Mouse (Mus musculus): ENCODE measurements around the gene Gucy1b2. TPM values are rescaled to one million over a fixed set of nuclear protein-coding genes. Genes with fewer than 3 reads are reported as not detected.
A peak's percentile ranks its signal among the peaks of the same experiment; 100 is the strongest.

Gucy1b2 gene
- polyA plus RNA-seq, 1 experiment from 2014 or later = 0.58 TPM

- 17% methylated on average over 9 of the region's 9 CpGs for WGBS
- peaks cover 10% of the 10 kb centered on the region; the same call in 1 of the 2 replicates for H3K27me3 ChIP-seq
Measured at GRCm38 (mm10) chr14:62464966-62465365, 8.9 kb upstream of the Gucy1b2 start.

GRCm38 (mm10) chr14:62459541-62459940 is 3.5 kb upstream of the Gucy1b2 start:
- ATAC-seq (ENCODE audit: low FRiP score) = no peak
- WGBS = 69% methylated on average over 11 of the region's 11 CpGs
- peaks cover 23% of the 10 kb centered on the region for H3K4me1 ChIP-seq (replicated peaks)

More at GRCm38 (mm10) chr14:62464966-62465365, 8.9 kb upstream of the Gucy1b2 start:
- ATAC-seq (ENCODE audit: low FRiP score) = no peak
- no peaks in the 10 kb centered on the region for H3K9me3 ChIP-seq
- H3K36me3 ChIP-seq = no peaks in the 10 kb centered on the region
- H3K4me2 ChIP-seq = peak overlapping the region; percentile 2; the same call in 1 of the 2 replicates
- H3K4me3 ChIP-seq = no peak overlapping the region
- no peak overlapping the region for H3K27ac ChIP-seq
- peaks cover 14% of the 10 kb centered on the region for H3K4me1 ChIP-seq (replicated peaks)
- no peak overlapping the region for H3K9ac ChIP-seq

GRCm38 (mm10) chr14:62457420-62458181 is 1.5 kb upstream of the Gucy1b2 start:
- no peak overlapping the region for H3K27ac ChIP-seq
- H3K36me3 ChIP-seq = no peaks in the 10 kb centered on the region
- H3K9me3 ChIP-seq = no peaks in the 10 kb centered on the region
- H3K4me1 ChIP-seq (replicated peaks) = peaks cover 27% of the 10 kb centered on the region
- ATAC-seq (ENCODE audit: low FRiP score) = peak; percentile 78
- no peak overlapping the region for H3K9ac ChIP-seq
- no peaks in the 10 kb centered on the region for H3K27me3 ChIP-seq
- peak overlapping the region; percentile 33 for H3K4me2 ChIP-seq
- 19% methylated on average over 22 of the region's 22 CpGs for WGBS
- no peak overlapping the region for H3K4me3 ChIP-seq

More at GRCm38 (mm10) chr14:62459541-62459940, 3.5 kb upstream of the Gucy1b2 start:
- peaks cover 10% of the 10 kb centered on the region; the same call in 1 of the 2 replicates for H3K27me3 ChIP-seq
- no peak overlapping the region for H3K9ac ChIP-seq
- H3K4me2 ChIP-seq = no peak overlapping the region
- no peak overlapping the region for H3K27ac ChIP-seq
- H3K9me3 ChIP-seq = no peaks in the 10 kb centered on the region
- no peak overlapping the region for H3K4me3 ChIP-seq
- no peaks in the 10 kb centered on the region for H3K36me3 ChIP-seq

GRCm38 (mm10) chr14:62455570-62455879 is 564 bp downstream of the Gucy1b2 start:
- Histone ChIP-seq H3K36me3 (no peaks in the 10 kb centered on the region), H3K9me3 (no peaks in the 10 kb centered on the region), H3K9ac (no peak overlapping the region), H3K4me1 (replicated peaks) (peaks cover 27% of the 10 kb centered on the region), H3K4me3 (no peak overlapping the region), H3K4me2 (no peak overlapping the region), H3K27me3 (no peaks in the 10 kb centered on the region), H3K27ac (0 out of 2 replicates have a peak overlapping the region, but pooled peaks have one; percentile 1)
- 68% methylated on average over 5 of the region's 5 CpGs for WGBS
- peak; percentile 52 for ATAC-seq (ENCODE audit: low FRiP score)

- peak; percentile 76 for ATAC-seq (ENCODE audit: low FRiP score)
- H3K4me2 ChIP-seq = 0 out of 2 replicates have a peak overlapping the region, but pooled peaks have one; percentile 8
- 47% methylated on average over 9 of the region's 9 CpGs for WGBS
- no peaks in the 10 kb centered on the region for H3K9me3 ChIP-seq
- no peaks in the 10 kb centered on the region for H3K36me3 ChIP-seq
- no peak overlapping the region for H3K9ac ChIP-seq
- no peaks in the 10 kb centered on the region for H3K27me3 ChIP-seq
- H3K27ac ChIP-seq = peak overlapping the region; percentile 70
- peaks cover 27% of the 10 kb centered on the region for H3K4me1 ChIP-seq (replicated peaks)
- no peak overlapping the region for H3K4me3 ChIP-seq
Measured at GRCm38 (mm10) chr14:62454760-62455569, 1.1 kb downstream of the Gucy1b2 start.

- no peaks in the 10 kb centered on the region for H3K27me3 ChIP-seq
- ATAC-seq (ENCODE audit: low FRiP score) = no peak
- H3K4me2 ChIP-seq = no peak overlapping the region
- H3K4me3 ChIP-seq = no peak overlapping the region
- no peaks in the 10 kb centered on the region for H3K9me3 ChIP-seq
- H3K36me3 ChIP-seq = no peaks in the 10 kb centered on the region
- WGBS = 64% methylated on average over 3 of the region's 3 CpGs
- H3K4me1 ChIP-seq (replicated peaks) = peaks cover 27% of the 10 kb centered on the region
- H3K9ac ChIP-seq = no peak overlapping the region
- H3K27ac ChIP-seq = no peak overlapping the region
Measured at GRCm38 (mm10) chr14:62454136-62454535, 2.0 kb downstream of the Gucy1b2 start.

- Histone ChIP-seq H3K4me1 (replicated peaks) (peaks cover 27% of the 10 kb centered on the region), H3K27me3 (no peaks in the 10 kb centered on the region), H3K36me3 (no peaks in the 10 kb centered on the region), H3K9me3 (no peaks in the 10 kb centered on the region), H3K4me3 (no peak overlapping the region), H3K27ac (no peak overlapping the region), H3K9ac (no peak overlapping the region), H3K4me2 (no peak overlapping the region)
- ATAC-seq (ENCODE audit: low FRiP score) = no peak
- 75% methylated on average over 11 of the region's 11 CpGs for WGBS
Measured at GRCm38 (mm10) chr14:62453276-62453675, 2.8 kb downstream of the Gucy1b2 start.

GRCm38 (mm10) chr14:62450706-62451105 is 5.4 kb downstream of the Gucy1b2 start:
- 96% methylated on average over 1 of the region's 1 CpGs for WGBS
- Histone ChIP-seq H3K27ac (no peak overlapping the region), H3K9me3 (no peaks in the 10 kb centered on the region), H3K4me2 (no peak overlapping the region), H3K4me1 (replicated peaks) (peaks cover 20% of the 10 kb centered on the region), H3K9ac (no peak overlapping the region), H3K36me3 (no peaks in the 10 kb centered on the region), H3K27me3 (no peaks in the 10 kb centered on the region), H3K4me3 (no peak overlapping the region)
- no peak for ATAC-seq (ENCODE audit: low FRiP score)

GRCm38 (mm10) chr14:62447214-62447548 is 8.9 kb downstream of the Gucy1b2 start:
- Histone ChIP-seq H3K4me1 (replicated peaks) (peaks cover 5% of the 10 kb centered on the region), H3K9ac (no peak overlapping the region), H3K4me3 (no peak overlapping the region), H3K27me3 (no peaks in the 10 kb centered on the region), H3K4me2 (no peak overlapping the region), H3K36me3 (no peaks in the 10 kb centered on the region), H3K9me3 (no peaks in the 10 kb centered on the region), H3K27ac (no peak overlapping the region)
- WGBS = 84% methylated on average over 3 of the region's 3 CpGs
- no peak for ATAC-seq (ENCODE audit: low FRiP score)

- no peak overlapping the region for H3K4me2 ChIP-seq
- H3K27me3 ChIP-seq = no peaks in the 10 kb centered on the region
- H3K4me3 ChIP-seq = no peak overlapping the region
- 53% methylated on average over 7 of the region's 7 CpGs for WGBS
- no peak overlapping the region for H3K9ac ChIP-seq
- no peak for ATAC-seq (ENCODE audit: low FRiP score)
- H3K36me3 ChIP-seq = no peaks in the 10 kb centered on the region
- H3K27ac ChIP-seq = no peak overlapping the region
- no peaks in the 10 kb centered on the region for H3K9me3 ChIP-seq
- H3K4me1 ChIP-seq (replicated peaks) = peaks cover 5% of the 10 kb centered on the region
Measured at GRCm38 (mm10) chr14:62446385-62447213, 9.5 kb downstream of the Gucy1b2 start.

- WGBS = 89% methylated on average over 6 of the region's 6 CpGs
- Histone ChIP-seq H3K4me3 (no peak overlapping the region), H3K27me3 (no peaks in the 10 kb centered on the region), H3K36me3 (no peaks in the 10 kb centered on the region), H3K9me3 (no peaks in the 10 kb centered on the region), H3K27ac (no peak overlapping the region), H3K4me2 (no peak overlapping the region), H3K4me1 (replicated peaks) (peaks cover 5% of the 10 kb centered on the region), H3K9ac (no peak overlapping the region)
- no peak for ATAC-seq (ENCODE audit: low FRiP score)
Measured at GRCm38 (mm10) chr14:62443840-62444430, 12.2 kb downstream of the Gucy1b2 start.

- no peaks in the 10 kb centered on the region for H3K9me3 ChIP-seq
- no peaks in the 10 kb centered on the region for H3K27me3 ChIP-seq
- H3K4me2 ChIP-seq = no peak overlapping the region
- WGBS = 86% methylated on average over 1 of the region's 1 CpGs
- no peaks in the 10 kb centered on the region for H3K36me3 ChIP-seq
- H3K9ac ChIP-seq = no peak overlapping the region
- ATAC-seq (ENCODE audit: low FRiP score) = no peak
- H3K27ac ChIP-seq = no peak overlapping the region
- peaks cover 5% of the 10 kb centered on the region for H3K4me1 ChIP-seq (replicated peaks)
- H3K4me3 ChIP-seq = no peak overlapping the region
Measured at GRCm38 (mm10) chr14:62442971-62443370, 13.1 kb downstream of the Gucy1b2 start.

Data from hindbrain, embryonic 13.5 days (tissue).